Mouse (Mus musculus): ENCODE measurements at regions not wholly inside any gene's neighbourhood (a gene's known extent, or its start where the extent isn't known, plus 50 kb on each side); places are given as distances from the start of the nearest gene placed in this dataset.

GRCm38 (mm10) chr17:91418582-91418981, 325.7 kb upstream of the Nrxn1 start:
- TF ChIP-seq CTCF (IDR thresholded peaks at IDR 0.05; ENCODE audit: low read depth, low read length) (no peak), POLR2A (IDR thresholded peaks at IDR 0.05; ENCODE audit: extremely low read depth, insufficient read depth, low read length) (no peak)
